Mouse (Mus musculus): Measurements from ENCODE around the gene Mfn1.

DNA sequence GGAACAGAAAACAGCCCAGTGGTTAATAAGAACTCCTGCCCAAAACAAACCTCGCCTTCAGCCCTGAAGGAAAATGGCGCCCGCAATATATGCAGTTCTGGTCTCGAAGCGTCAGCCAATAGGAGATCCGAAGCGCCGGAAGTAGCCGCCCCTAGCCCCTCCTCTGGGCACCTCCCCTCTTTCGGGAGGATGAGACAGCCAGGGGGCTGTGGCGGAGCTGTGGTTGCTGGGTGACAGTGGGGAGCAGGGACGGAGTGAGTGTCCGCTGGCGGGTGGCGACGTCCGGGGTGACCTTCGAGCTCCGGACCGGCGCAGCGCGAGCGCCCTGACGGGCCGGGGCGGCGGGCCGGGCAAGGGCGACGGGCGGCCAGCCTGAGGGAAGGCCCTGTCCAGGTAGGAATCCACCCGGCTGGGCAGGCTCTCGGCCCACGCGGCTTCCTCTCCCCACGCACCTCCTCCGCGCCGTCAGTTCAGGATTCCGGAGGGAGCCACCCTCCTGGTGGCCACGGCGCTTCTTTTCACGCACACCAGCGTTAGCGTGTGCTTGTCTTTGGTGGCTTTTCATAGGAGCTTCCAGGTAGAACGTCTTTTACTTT, at the start of gene Mfn1:
- TF ChIP-seq CTCF (IDR thresholded peaks at IDR 0.05) (peak; percentile 28), EP300 (IDR thresholded peaks at IDR 0.05) (no peak)
